Mouse (Mus musculus) thymus, adult 2 months (tissue): ENCODE measurements around the gene Cd200r1. TPM values are rescaled to one million over a fixed set of nuclear protein-coding genes. Genes with fewer than 3 reads are reported as not detected.

ENCODE experiments used
- DNase-seq: peaks from one replicate; pipeline ENCODE4 v3.0.0; 2021
- H3K27ac ChIP-seq: fragments of 200-500 bp; 2 replicates; pipeline ENCODE4 v1.5.1; 2012; ENCODE audit warnings: low read length, control low read depth; ENCODE audit not compliant: control insufficient read depth, insufficient read depth
- H3K27me3 ChIP-seq: fragments of 200-500 bp; 2 replicates; pipeline ENCODE4 v1.6.1; 2012; ENCODE audit warnings: mild to moderate bottlenecking, low read length, moderate library complexity, mixed read lengths; ENCODE audit not compliant: control insufficient read depth, insufficient read depth
- H3K36me3 ChIP-seq: fragments of 200-500 bp; 2 replicates; pipeline ENCODE4 v1.6.1; 2012; ENCODE audit warnings: mild to moderate bottlenecking, low read length, moderate library complexity; ENCODE audit not compliant: control insufficient read depth, insufficient read depth
- H3K4me1 ChIP-seq: fragments of 200-500 bp; replicated peaks from 2 replicates; pipeline ENCODE4 v1.6.1; 2012; ENCODE audit warnings: low read length; ENCODE audit not compliant: control insufficient read depth, insufficient read depth
- H3K4me3 ChIP-seq: fragments of 200-500 bp; 2 replicates; pipeline ENCODE4 v1.5.1; 2012; ENCODE audit warnings: mild to moderate bottlenecking, low read length, control low read depth, moderate library complexity; ENCODE audit not compliant: control insufficient read depth, insufficient read depth
- CTCF ChIP-seq: fragments of 200-500 bp; IDR thresholded peaks from 2 replicates; pipeline ENCODE4 v1.5.1; 2012; ENCODE audit warnings: mild to moderate bottlenecking, control low read depth, low read length, moderate library complexity, borderline replicate concordance; ENCODE audit not compliant: control insufficient read depth, poor library complexity, insufficient read depth; ENCODE audit errors: extremely low read depth
- POLR2A ChIP-seq: fragments of 200-500 bp; IDR thresholded peaks from 2 replicates; pipeline ENCODE4 v1.6.1; 2012; ENCODE audit warnings: mild to moderate bottlenecking, low read length, control low read depth, moderate library complexity; ENCODE audit not compliant: control insufficient read depth, poor library complexity, insufficient read depth; ENCODE audit errors: extremely low read depth
- WGBS: fragments of 180-500 bp; shearing (Covaris S2); methylation state at CpG from one replicate; pipeline ENCODE4 v1.1.7; 2018; 5-methylcytosine and 5-hydroxymethylcytosine counted together
- polyA plus RNA-seq: library from polyadenylated mRNA; depleted of rRNA; stranded (reverse); fragments of >200 nt; gene quantifications from 2 replicates; pipeline ENCODE4 v1.2.3, GENCODE M21; 2012

Gene Cd200r1
- polyA plus RNA-seq, 1 experiment = 3.7 TPM

DNA sequence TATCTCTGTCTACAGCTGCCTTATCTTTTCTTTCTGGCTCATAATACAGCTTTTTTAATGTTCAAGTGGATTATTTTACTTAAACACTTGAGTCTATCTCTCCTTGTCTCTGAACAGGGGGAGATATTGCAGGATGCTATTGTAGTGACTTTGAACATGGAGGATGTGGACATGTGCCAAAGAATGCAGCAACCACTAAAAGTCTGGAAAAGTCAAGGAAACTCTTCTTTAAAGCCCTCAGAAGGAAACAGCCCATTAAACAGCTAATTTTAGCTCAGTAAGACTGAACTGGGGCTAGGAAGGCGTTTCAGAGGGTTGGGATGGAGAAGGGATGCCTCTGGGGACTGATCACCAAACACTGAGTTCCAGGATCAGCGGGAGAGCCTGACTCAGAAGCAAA, 42.9 kb upstream of the Cd200r1 start:
- H3K4me3 ChIP-seq = no peak overlapping the region
- H3K36me3 ChIP-seq = no peaks in the 10 kb centered on the region
- no peak overlapping the region for H3K27ac ChIP-seq
- TF ChIP-seq POLR2A (no peak), CTCF (no peak)
- DNase-seq = no peak
- 95% methylated on average over 2 of the region's 2 CpGs for WGBS
- peaks cover 7% of the 10 kb centered on the region for H3K4me1 ChIP-seq
- H3K27me3 ChIP-seq = no peaks in the 10 kb centered on the region

DNA sequence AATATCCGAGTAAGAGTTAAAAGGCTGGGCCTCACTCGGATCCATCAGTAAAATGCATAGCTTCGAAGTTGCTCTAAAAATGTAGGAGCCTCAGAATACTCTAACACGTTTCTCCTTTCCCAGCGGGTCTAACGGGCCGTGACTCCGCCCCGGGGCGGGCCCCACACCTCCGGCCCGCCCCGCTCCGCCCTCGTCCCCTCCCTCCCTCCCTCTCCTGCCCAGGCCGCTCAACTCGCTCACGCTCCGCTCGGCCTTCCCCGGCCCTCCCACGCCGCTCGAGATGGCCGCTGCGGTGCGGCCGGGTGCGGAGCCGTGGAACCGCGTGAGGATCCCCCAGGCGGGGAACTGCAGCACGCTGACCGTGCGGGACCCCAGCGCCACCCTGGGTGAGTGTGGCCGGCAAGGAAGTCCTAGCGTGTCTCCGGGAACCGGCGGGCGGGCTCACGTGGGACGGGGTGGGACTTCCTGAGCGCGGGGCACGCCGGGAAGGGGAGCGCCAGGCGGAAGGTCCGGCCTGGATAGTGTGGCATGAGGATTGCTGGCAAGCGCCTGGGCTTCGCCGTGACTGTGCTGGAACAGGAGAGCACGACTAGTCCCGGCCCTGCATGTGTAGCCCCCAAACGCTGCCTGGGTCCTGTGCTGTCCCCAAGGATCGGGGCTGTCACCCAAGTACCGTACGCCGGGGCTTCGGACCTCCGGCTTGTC, 41.3 kb upstream of the Cd200r1 start, which contains the start of gene Nepro:
Nepro (plus strand) TSS at position 219 of the 705 bp plus-strand sequence.
- Histone ChIP-seq H3K36me3 (peaks cover 2% of the 10 kb centered on the region; the same call in 1 of the 2 replicates), H3K27ac (peak within 1 kb of the TSS; percentile 9; the same call in 1 of the 2 replicates), H3K4me3 (peak within 1 kb of the TSS; percentile 90), H3K4me1 (peaks cover 7% of the 10 kb centered on the region), H3K27me3 (no peaks in the 10 kb centered on the region)
- WGBS = under 1% methylated on average over 64 of the region's 64 CpGs
- peak; percentile 63 for TF ChIP-seq POLR2A
- TF ChIP-seq CTCF = peak; percentile 62; the same call in 1 of the 2 replicates
- peak; percentile 91 for DNase-seq

DNA sequence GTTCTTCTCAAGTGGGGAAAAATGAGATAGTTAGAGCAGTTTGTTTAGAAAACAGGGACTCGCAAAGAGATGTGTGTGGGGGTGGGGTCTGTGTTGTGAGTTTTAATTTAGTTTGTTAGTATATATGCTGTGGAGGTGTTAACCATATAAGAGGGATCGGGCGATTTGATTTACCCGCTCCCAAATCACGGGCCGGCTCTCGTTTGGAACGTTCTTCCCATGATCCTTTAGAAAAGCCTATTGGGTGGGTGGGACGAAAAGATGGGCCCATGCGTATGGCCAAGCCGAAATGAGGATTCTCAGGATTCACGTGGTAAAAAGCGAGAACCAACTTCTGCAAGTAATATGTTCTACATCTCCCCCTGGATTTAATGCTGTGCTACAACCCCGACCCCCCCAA, 40.7 kb upstream of the Cd200r1 start:
- Histone ChIP-seq H3K27ac (peak overlapping the region; percentile 9; the same call in 1 of the 2 replicates), H3K27me3 (no peaks in the 10 kb centered on the region), H3K36me3 (peaks cover 8% of the 10 kb centered on the region), H3K4me1 (peaks cover 7% of the 10 kb centered on the region), H3K4me3 (peak overlapping the region; percentile 90)
- no peak for DNase-seq
- TF ChIP-seq POLR2A = no peak
- 1% methylated on average over 14 of the region's 14 CpGs for WGBS

DNA sequence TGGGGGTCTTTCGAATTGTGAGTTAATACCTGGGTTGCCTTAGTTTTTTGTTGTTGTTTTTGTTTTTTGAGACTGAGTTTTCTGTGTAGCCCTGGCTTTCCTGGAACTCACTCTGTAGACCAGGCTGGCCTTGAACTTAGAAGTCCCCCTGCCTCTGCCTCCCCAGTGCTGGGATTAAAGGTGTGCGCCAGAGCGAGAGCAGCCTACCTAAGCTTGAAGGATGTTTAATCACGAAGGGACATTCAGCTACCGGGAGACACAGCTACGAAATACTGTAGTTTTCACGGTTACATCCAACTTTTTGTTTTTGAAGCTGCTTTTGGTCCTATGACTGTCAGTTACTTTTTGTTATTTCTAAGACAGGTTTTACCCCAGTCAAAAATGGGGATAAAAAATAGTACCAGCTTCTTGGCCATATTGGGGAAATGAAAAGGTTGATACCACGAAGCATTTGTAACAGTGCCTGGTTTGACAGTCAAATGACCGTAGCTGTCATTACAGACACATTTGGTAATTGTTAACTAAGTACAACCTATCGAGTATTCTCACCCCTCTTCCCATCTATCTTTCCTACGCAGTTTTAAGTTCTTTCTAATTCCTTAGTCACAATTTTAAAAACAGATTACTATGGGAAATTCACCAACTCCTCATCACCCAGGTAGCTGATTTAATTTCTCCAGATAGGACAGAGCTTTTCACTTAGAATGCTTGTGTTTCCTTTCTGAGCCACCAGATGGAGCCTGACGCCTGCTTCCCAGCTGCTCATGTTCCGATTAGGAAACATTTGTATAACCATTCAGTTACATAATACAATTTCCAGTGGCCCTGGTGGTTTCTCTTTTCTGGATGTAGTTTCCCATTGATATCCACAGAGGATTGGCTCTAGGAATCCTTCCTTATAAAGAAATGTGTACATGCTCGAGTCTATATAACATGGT, 40.0 kb upstream of the Cd200r1 start:
- peaks cover 7% of the 10 kb centered on the region for H3K4me1 ChIP-seq
- peak; percentile 67 for DNase-seq
- no peak for TF ChIP-seq CTCF
- TF ChIP-seq POLR2A = no peak
- H3K27ac ChIP-seq = no peak overlapping the region
- WGBS = 47% methylated on average over 14 of the region's 14 CpGs
- no peak overlapping the region for H3K4me3 ChIP-seq
- H3K36me3 ChIP-seq = peaks cover 11% of the 10 kb centered on the region
- H3K27me3 ChIP-seq = no peaks in the 10 kb centered on the region

DNA sequence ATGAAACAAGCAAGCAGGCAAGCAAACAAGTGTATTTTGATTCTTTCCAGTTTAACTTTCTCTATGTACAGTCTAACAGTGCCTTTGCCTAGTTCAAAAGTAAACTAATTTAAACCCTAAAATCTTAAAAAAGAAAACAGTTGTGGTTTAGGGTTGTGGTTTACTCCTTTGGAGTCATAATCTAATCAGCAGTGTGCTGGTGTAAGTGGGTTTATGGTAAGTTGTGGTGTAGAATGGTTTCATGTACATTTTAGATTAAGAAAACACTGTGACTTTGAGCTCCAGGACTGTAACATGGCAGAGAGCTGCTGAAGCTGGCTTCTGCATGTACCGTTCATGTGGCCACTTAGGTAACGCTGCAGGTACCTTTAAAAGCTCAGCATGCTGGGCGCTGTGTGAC, 38.0 kb upstream of the Cd200r1 start:
- Histone ChIP-seq H3K27me3 (no peaks in the 10 kb centered on the region), H3K4me1 (peaks cover 7% of the 10 kb centered on the region), H3K36me3 (peaks cover 24% of the 10 kb centered on the region), H3K4me3 (no peak overlapping the region), H3K27ac (no peak overlapping the region)
- TF ChIP-seq POLR2A = no peak
- TF ChIP-seq CTCF = no peak
- 70% methylated on average over 3 of the region's 3 CpGs for WGBS
- no peak for DNase-seq

DNA sequence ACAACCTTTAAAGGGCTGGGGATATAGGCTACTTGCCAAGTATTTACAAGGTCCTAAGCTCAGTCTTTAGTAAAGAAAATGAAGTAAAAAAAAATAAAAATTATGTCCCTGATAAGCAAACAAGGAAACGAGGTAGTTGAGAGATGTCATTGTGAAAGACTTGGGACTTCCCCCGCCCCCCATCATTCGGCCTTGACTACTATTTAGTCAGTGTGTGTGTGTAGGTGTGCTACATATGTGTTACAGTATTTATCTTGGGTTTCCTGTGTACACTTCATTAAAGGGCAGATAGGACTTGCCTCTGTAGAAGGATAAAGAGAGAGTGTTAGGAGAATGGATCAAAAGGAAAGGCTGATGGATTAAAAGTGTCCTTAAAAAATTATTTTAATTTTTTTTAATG, 31.5 kb upstream of the Cd200r1 start:
- H3K27me3 ChIP-seq = no peaks in the 10 kb centered on the region
- no peak overlapping the region for H3K4me3 ChIP-seq
- peaks cover 4% of the 10 kb centered on the region; the same call in 1 of the 2 replicates for H3K4me1 ChIP-seq
- H3K36me3 ChIP-seq = peaks cover 68% of the 10 kb centered on the region
- no peak overlapping the region for H3K27ac ChIP-seq
- no peak for TF ChIP-seq CTCF
- TF ChIP-seq POLR2A = no peak
- 86% methylated on average over 3 of the region's 3 CpGs for WGBS
- DNase-seq = no peak
